Mouse (Mus musculus) MEL (cell line): ENCODE data around the gene Aox4.

ENCODE experiments used
- CTCF ChIP-seq, 3 experiments: IDR thresholded peaks in 2 of 3; conservative IDR thresholded peaks in 1 of 3; 2 replicates each; pipeline ENCODE4 v1.5.1; 2011 to 2012; ENCODE audit warnings: low read length in 3 of 3, low read depth in 2 of 3, mild to moderate bottlenecking in 2 of 3, improper control_type of control experiment in 1 of 3, inconsistent platforms in 1 of 3, mixed read lengths in 1 of 3, moderate library complexity in 1 of 3; ENCODE audit not compliant: control insufficient read depth in 1 of 3, insufficient read depth in 1 of 3, poor library complexity in 1 of 3, severe bottlenecking in 1 of 3
- EP300 ChIP-seq, 2 experiments: IDR thresholded peaks; 2 replicates each; pipeline ENCODE4 v1.6.1; 2011; ENCODE audit warnings: improper control_type of control experiment in 2 of 2, low read length in 2 of 2, low read depth in 1 of 2, mild to moderate bottlenecking in 1 of 2
- GATA1 ChIP-seq: IDR thresholded peaks from 2 replicates; pipeline ENCODE4 v1.6.1; 2011; ENCODE audit warnings: low read depth, low read length, improper control_type of control experiment
- MAX ChIP-seq: IDR thresholded peaks from 2 replicates; pipeline ENCODE4 v1.6.1; 2011; ENCODE audit warnings: low read length, improper control_type of control experiment
- MEF2A ChIP-seq: IDR thresholded peaks from 2 replicates; pipeline ENCODE4 v1.6.1; 2014; ENCODE audit warnings: low read depth, mild to moderate bottlenecking, inconsistent platforms, low read length, improper control_type of control experiment; ENCODE audit not compliant: poor library complexity, insufficient replicate concordance, severe bottlenecking; ENCODE audit errors: extremely low read depth
- MYC ChIP-seq: IDR thresholded peaks from 2 replicates; pipeline ENCODE4 v1.6.1; 2011; ENCODE audit warnings: low read depth, mild to moderate bottlenecking, low read length, improper control_type of control experiment, moderate library complexity
- POLR2A ChIP-seq, 2 experiments: IDR thresholded peaks; 2 replicates each; pipeline ENCODE4 v1.6.1; 2011 to 2012; ENCODE audit warnings: low read length in 2 of 2, mild to moderate bottlenecking in 2 of 2, control low read depth in 1 of 2, improper control_type of control experiment in 1 of 2, low read depth in 1 of 2, moderate library complexity in 1 of 2; ENCODE audit not compliant: control insufficient read depth in 1 of 2, insufficient read depth in 1 of 2, poor library complexity in 1 of 2
- RCOR1 ChIP-seq: IDR thresholded peaks from 2 replicates; pipeline ENCODE4 v1.6.1; 2012; ENCODE audit warnings: low read depth, mild to moderate bottlenecking, inconsistent platforms, low read length, improper control_type of control experiment

DNA sequence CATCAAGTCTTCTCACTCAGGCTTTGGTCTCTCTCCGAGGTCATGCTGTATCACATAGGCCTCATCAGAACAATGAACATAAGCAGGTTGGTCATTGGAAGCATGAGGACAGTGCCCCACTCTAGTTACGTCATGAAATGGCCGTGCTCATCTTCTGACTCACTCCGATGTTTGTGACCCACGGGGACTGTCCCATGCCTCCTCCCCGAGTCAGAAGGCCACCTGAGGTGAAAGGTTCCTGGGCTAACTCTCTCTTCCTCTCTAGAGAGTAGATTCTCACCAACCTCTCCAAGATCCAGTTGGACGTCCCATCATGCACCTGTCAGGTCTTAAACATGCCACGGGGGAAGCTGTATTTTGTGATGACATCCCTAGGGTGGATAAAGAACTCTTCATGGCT, 98.4 kb downstream of the Aox4 start:
- TF ChIP-seq POLR2A (IDR thresholded peaks at IDR 0.05; ENCODE audit: control insufficient read depth in 1 of 2, insufficient read depth in 1 of 2, low read depth in 1 of 2, low read length in 2 of 2, poor library complexity in 1 of 2) (no peak), MYC (no peak), CTCF (IDR thresholded peaks at IDR 0.05 in 2 of 3, conservative IDR thresholded peaks at IDR 0.05 in 1 of 3; ENCODE audit: control insufficient read depth in 1 of 3, insufficient read depth in 1 of 3, low read depth in 2 of 3, low read length in 3 of 3, poor library complexity in 1 of 3, severe bottlenecking in 1 of 3) (no peak), RCOR1 (no peak), MAX (no peak), EP300 (IDR thresholded peaks at IDR 0.05; ENCODE audit: low read depth in 1 of 2, low read length in 2 of 2) (no peak), GATA1 (no peak), MEF2A (no peak)
